Mouse (Mus musculus) CH12.LX (cell line): Measurements from ENCODE around the gene Prkcsh.

Source experiments
- CHD2 ChIP-seq: IDR thresholded peaks from 2 replicates; pipeline ENCODE4 v1.6.1; 2011; ENCODE audit warnings: low read length, improper control_type of control experiment
- ETS1 ChIP-seq: conservative IDR thresholded peaks from 2 replicates; pipeline ENCODE4 v1.6.1; 2012; ENCODE audit warnings: low read depth, mild to moderate bottlenecking, inconsistent platforms, low read length, improper control_type of control experiment, moderate library complexity
- MAX ChIP-seq: IDR thresholded peaks from 2 replicates; pipeline ENCODE4 v1.6.1; 2011; ENCODE audit warnings: low read length, improper control_type of control experiment
- MXI1 ChIP-seq: IDR thresholded peaks from 2 replicates; pipeline ENCODE4 v1.6.1; 2011; ENCODE audit warnings: mild to moderate bottlenecking, low read depth, low read length, improper control_type of control experiment
- TBP ChIP-seq: conservative IDR thresholded peaks from 2 replicates; pipeline ENCODE4 v1.6.1; 2011; ENCODE audit warnings: low read depth, low read length, improper control_type of control experiment
- USF2 ChIP-seq: conservative IDR thresholded peaks from 2 replicates; pipeline ENCODE4 v1.6.1; 2011; ENCODE audit warnings: low read depth, low read length, improper control_type of control experiment

DNA sequence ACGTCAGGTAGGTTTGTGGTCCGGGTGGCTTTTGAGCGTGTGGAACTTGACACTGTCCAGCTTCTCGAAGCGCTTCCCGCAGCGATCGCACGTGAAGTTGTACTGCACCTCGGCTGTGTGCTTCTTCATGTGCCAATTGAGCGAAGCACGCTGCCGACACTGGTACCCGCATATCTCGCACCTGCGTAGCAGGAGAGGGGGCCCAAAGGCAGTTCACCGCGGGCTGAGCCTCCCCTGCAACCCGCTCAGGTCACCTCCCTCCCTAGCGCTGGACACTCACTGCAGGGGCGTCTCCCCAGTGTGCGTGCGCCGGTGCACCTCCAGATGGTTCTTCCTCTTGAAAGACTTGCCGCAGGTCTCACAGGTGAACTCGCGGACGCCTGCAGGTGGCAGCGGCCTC lies 53.1 kb downstream of the Prkcsh start:
- no peak for TF ChIP-seq CHD2
- TF ChIP-seq MXI1, result no peak
- no peak for TF ChIP-seq TBP
- TF ChIP-seq MAX, result no peak
- no peak for TF ChIP-seq ETS1
- TF ChIP-seq USF2, result no peak
